Mouse (Mus musculus) liver, postnatal 0 days (tissue): ENCODE results near the gene Gm5617. TPM values are rescaled to one million over a fixed set of nuclear protein-coding genes. Genes with fewer than 3 reads are reported as not detected.

Source experiments
- ATAC-seq: fragments of 200-750 bp; cut with Nextera tagmentation; 2 replicates; pipeline ENCODE4 v1.8.0; 2017; ENCODE audit warnings: mild to moderate bottlenecking, moderate library complexity
- DNase-seq: peaks from one replicate; pipeline ENCODE4 v3.0.0-alpha.2; 2016
- H3K27ac ChIP-seq: fragments of 300-500 bp; sonication (generic); 2 replicates; pipeline ENCODE4 v1.5.1; 2014; ENCODE audit warnings: antibody characterized with exemption, moderate library complexity, mild to moderate bottlenecking, low read depth
- H3K27me3 ChIP-seq: fragments of 300-500 bp; sonication (generic); 2 replicates; pipeline ENCODE4 v1.6.1; 2014; ENCODE audit warnings: low read length, control low read depth, mixed read lengths; ENCODE audit not compliant: insufficient read depth
- H3K36me3 ChIP-seq: fragments of 300-500 bp; sonication (generic); replicated peaks from 2 replicates; pipeline ENCODE4 v1.6.1; 2014; ENCODE audit warnings: mild to moderate bottlenecking, control low read depth, low read length, moderate library complexity, mixed read lengths; ENCODE audit not compliant: insufficient read depth
- H3K4me1 ChIP-seq: fragments of 300-500 bp; sonication (generic); 2 replicates; pipeline ENCODE4 v1.6.1; 2014; ENCODE audit warnings: antibody characterized with exemption, mild to moderate bottlenecking, control low read depth; ENCODE audit not compliant: insufficient read depth
- H3K4me2 ChIP-seq: fragments of 300-500 bp; sonication (generic); 2 replicates; pipeline ENCODE4 v1.6.1; 2014; ENCODE audit warnings: low read depth, mild to moderate bottlenecking, low read length, moderate library complexity, mixed read lengths
- H3K4me3 ChIP-seq: fragments of 300-500 bp; sonication (generic); 2 replicates; pipeline ENCODE4 v1.5.1; 2014; ENCODE audit warnings: low read depth, low read length
- H3K9ac ChIP-seq: fragments of 300-500 bp; sonication (generic); replicated peaks from 2 replicates; pipeline ENCODE4 v1.6.1; 2014; ENCODE audit warnings: mild to moderate bottlenecking, moderate library complexity
- H3K9me3 ChIP-seq: fragments of 300-500 bp; sonication (generic); 2 replicates; pipeline ENCODE4 v1.6.1; 2016; ENCODE audit warnings: mild to moderate bottlenecking, control low read depth, low read length, mixed read lengths
- CTCF ChIP-seq: sonication (generic); IDR thresholded peaks from 2 replicates; pipeline ENCODE4 v1.5.1; 2016; ENCODE audit warnings: antibody characterized with exemption, low read depth
- EP300 ChIP-seq: IDR thresholded peaks from 2 replicates; pipeline ENCODE4 v1.6.1; 2016; ENCODE audit warnings: antibody characterized with exemption, low read depth, mild to moderate bottlenecking
- WGBS: fragments of 180-500 bp; shearing (Covaris S2); extraction: QIAGEN DNeasy Blood & Tissue Kit; methylation state at CpG from one replicate; pipeline ENCODE4 v1.1.7; 2014; ENCODE audit not compliant: insufficient replicate concordance; 5-methylcytosine and 5-hydroxymethylcytosine counted together
- polyA plus RNA-seq: library from polyadenylated mRNA; unstranded; fragments of >200 nt; fragmentation: Nextera tagmentation; extraction: Ambion mirVana; gene quantifications from 2 replicates; pipeline ENCODE4 v1.2.1, GENCODE M21; 2015

The Gm5617 gene
- polyA plus RNA-seq = 62.8 and 64.2 TPM in 2 replicates

DNA sequence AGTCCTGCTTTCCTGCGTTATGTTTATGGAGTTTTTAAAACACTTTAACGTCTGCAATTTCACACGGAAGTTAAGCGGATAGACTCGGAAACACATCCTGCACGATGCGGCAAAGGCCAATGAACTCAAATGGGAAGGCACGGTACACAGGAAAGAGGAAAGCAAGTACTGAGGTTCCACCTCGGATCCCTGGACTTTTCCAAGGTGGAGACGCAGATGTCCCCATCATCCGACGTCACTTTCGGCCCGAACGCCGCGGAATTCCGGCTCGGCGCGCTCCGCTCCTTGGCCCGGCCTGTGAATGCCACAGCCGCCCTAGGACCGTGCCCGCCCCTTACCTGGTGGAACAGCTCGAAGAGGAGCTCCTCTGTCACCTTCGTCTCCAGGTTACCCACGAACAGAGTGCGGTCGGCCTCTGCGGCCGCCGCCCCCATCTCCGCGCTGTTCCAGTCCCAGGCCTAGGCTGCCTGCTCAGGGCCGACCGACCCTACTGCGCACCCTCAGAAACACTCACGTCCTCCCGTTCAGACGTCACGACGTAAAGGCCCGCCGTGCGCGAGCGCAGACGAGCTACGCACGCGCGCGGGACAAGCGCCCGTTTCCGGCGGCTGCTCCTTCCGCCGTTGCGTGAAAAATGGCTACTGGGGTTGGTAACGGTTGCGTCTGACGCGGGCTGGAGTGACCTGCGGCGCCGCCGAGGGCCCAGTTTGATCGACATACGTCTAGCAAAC is at the start of gene Gm5617, which contains the start of gene Rbm7:
TSS of gene Gm5617 (plus strand) at position 626 of the 731 bp plus-strand sequence.
TSS of gene Rbm7 (minus strand) at position 483 of the 731 bp plus-strand sequence.
- under 1% methylated on average over 71 of the region's 72 CpGs for WGBS
- TF ChIP-seq CTCF (no peak), EP300 (no peak)

DNA sequence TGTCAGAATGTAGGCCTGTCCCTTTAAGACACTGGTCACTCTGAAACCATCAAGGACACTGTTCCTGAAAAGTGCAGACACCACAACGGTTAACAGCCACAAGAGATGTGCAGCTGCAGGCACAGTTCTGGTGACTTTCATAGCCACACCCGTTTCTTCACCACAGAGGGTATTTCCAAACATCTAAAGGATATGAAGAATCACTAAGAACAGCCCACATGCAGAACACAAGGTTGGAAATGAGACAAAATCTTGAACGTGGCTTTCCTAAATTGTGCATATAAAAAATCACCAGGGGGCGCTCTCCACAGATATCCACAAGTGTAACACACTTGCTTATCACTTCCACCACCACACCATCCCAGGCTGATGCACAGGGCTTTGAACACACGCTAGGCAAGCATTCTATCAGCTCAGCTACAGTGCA is 47.4 kb upstream of the Gm5617 start:
- no peaks in the 10 kb centered on the region for H3K4me1 ChIP-seq
- H3K4me2 ChIP-seq = no peak overlapping the region
- DNase-seq (peak; percentile 35), ATAC-seq (0 out of 2 replicates have a peak, but pooled peaks have one; percentile 21)
- no peak overlapping the region for H3K4me3 ChIP-seq
- no peaks in the 10 kb centered on the region for H3K36me3 ChIP-seq
- TF ChIP-seq CTCF = peak; percentile 76
- TF ChIP-seq EP300 = no peak
- 25% methylated on average over 5 of the region's 5 CpGs for WGBS
- no peak overlapping the region for H3K27ac ChIP-seq
- no peaks in the 10 kb centered on the region for H3K27me3 ChIP-seq
- H3K9ac ChIP-seq = no peak overlapping the region
- no peaks in the 10 kb centered on the region for H3K9me3 ChIP-seq

More for the DNA sequence above, at the start of gene Gm5617, which contains the start of gene Rbm7:
- peak; percentile 94 for DNase-seq
- peak; percentile 100 for ATAC-seq
- Histone ChIP-seq H3K4me1 (peaks cover 22% of the 10 kb centered on the region), H3K9ac (peak within 1 kb of the TSS; percentile 81), H3K4me3 (peak within 1 kb of the TSS; percentile 77), H3K27ac (peak within 1 kb of the TSS; percentile 92), H3K36me3 (peaks cover 36% of the 10 kb centered on the region), H3K27me3 (no peaks in the 10 kb centered on the region), H3K4me2 (peak within 1 kb of the TSS; percentile 84), H3K9me3 (no peaks in the 10 kb centered on the region)

DNA sequence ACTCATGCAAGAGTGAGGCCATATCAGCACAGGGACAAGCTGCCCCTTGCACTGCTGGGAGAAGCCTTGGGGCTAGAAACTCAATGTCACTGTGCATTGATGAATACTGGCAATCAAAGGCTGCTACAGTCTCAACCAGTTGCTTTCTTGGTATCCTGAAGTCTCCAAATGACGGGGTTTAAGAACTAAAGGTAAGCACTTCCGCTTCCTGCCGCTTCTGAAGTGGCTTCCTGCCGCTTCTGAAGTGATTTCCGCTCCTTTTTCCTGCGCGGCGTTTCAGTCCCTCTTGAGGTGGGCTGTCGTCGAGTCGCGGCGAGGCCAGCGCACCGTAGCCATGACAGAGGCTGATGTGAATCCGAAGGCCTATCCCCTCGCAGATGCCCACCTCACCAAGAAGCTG is 45.2 kb upstream of the Gm5617 start:
- Histone ChIP-seq H3K4me1 (no peaks in the 10 kb centered on the region), H3K4me3 (no peak overlapping the region), H3K9ac (no peak overlapping the region), H3K36me3 (no peaks in the 10 kb centered on the region), H3K27ac (no peak overlapping the region), H3K9me3 (no peaks in the 10 kb centered on the region), H3K27me3 (no peaks in the 10 kb centered on the region), H3K4me2 (no peak overlapping the region)
- no peak for TF ChIP-seq CTCF
- no peak for TF ChIP-seq EP300
- DNase-seq (peak; percentile 7), ATAC-seq (no peak)
- WGBS = 78% methylated on average over 17 of the region's 17 CpGs

DNA sequence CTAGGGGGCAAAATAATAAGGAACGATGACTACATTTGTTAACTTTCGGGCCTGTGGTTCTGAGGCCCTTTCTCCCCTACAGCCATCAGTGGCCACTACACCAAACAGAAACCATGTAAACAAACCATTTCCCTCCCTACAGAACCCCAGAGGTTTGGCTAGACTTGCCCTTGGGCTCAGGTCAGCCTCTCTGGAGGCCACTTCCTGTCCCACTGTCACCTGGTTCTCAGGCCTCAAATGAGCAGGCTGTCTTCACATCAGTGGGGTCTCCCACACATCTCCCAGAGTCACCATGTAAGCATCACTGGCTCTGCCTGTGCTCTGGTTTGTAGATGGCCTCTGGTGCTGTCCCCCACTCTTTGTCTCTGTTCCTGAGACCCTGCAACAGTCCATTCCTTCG is 39.3 kb upstream of the Gm5617 start:
- H3K9ac ChIP-seq = no peak overlapping the region
- no peak overlapping the region for H3K4me3 ChIP-seq
- H3K4me1 ChIP-seq = no peaks in the 10 kb centered on the region
- H3K36me3 ChIP-seq = no peaks in the 10 kb centered on the region
- ATAC-seq (no peak), DNase-seq (no peak)
- WGBS = 83% methylated on average over 3 of the region's 3 CpGs
- H3K27ac ChIP-seq = no peak overlapping the region
- no peaks in the 10 kb centered on the region for H3K9me3 ChIP-seq
- no peaks in the 10 kb centered on the region for H3K27me3 ChIP-seq
- H3K4me2 ChIP-seq = no peak overlapping the region
- TF ChIP-seq CTCF (no peak), EP300 (no peak)

GRCm38 (mm10) chr9:48458879-48459278 is 36.4 kb upstream of the Gm5617 start:
- Histone ChIP-seq H3K4me1 (no peaks in the 10 kb centered on the region), H3K9ac (no peak overlapping the region), H3K36me3 (no peaks in the 10 kb centered on the region), H3K27me3 (no peaks in the 10 kb centered on the region), H3K4me2 (no peak overlapping the region), H3K27ac (no peak overlapping the region), H3K9me3 (no peaks in the 10 kb centered on the region), H3K4me3 (no peak overlapping the region)
- DNase-seq = peak; percentile 15
- WGBS = 62% methylated on average over 3 of the region's 3 CpGs
- ATAC-seq = no peak
- TF ChIP-seq CTCF (peak; percentile 68), EP300 (no peak)

DNA sequence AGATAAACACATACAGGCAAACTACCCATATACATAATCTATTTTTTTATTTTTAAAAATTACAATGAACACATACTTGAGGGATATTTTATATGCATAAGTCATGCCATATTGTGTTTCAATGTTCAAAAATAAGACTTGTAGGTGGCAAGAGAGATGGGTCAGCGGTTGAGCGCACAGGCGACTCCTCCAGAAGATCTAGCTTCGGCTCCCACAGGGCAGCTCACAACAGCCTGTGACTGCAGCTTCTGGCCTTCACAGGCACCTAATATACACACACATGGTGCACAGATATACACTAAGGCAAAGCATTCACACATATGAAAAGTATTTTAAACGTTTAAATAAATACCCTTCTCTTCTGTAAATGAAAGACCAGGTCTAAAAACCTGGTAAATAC is 35.9 kb upstream of the Gm5617 start:
- no peak overlapping the region for H3K27ac ChIP-seq
- 86% methylated on average over 5 of the region's 5 CpGs for WGBS
- H3K9me3 ChIP-seq = no peaks in the 10 kb centered on the region
- H3K27me3 ChIP-seq = no peaks in the 10 kb centered on the region
- no peak overlapping the region for H3K4me2 ChIP-seq
- no peak overlapping the region for H3K9ac ChIP-seq
- H3K36me3 ChIP-seq = no peaks in the 10 kb centered on the region
- H3K4me3 ChIP-seq = no peak overlapping the region
- no peaks in the 10 kb centered on the region for H3K4me1 ChIP-seq
- no peak for DNase-seq
- ATAC-seq = no peak
- TF ChIP-seq EP300 (no peak), CTCF (no peak)
